Mouse (Mus musculus) stomach, embryonic 16.5 days (tissue): Measurements from ENCODE around the gene Susd6. TPM values are rescaled to one million over a fixed set of nuclear protein-coding genes. Genes with fewer than 3 reads are reported as not detected.
A peak's percentile ranks its signal among the peaks of the same experiment; 100 is the strongest.

Experiments used
- ATAC-seq: fragments of 200-750 bp; cut with Nextera tagmentation; 2 replicates; pipeline ENCODE4 v1.8.0; 2017; ENCODE audit warnings: moderate number of reproducible peaks, moderate TSS enrichment; ENCODE audit not compliant: insufficient read depth, low FRiP score
- H3K27ac ChIP-seq: fragments of 300-500 bp; sonication (generic); 2 replicates; pipeline ENCODE4 v1.5.1; 2014; ENCODE audit warnings: low read length
- H3K27me3 ChIP-seq: fragments of 300-500 bp; sonication (generic); 2 replicates; pipeline ENCODE4 v1.6.1; 2014; ENCODE audit warnings: low read length, control low read depth, mixed read lengths; ENCODE audit not compliant: control insufficient read depth, insufficient read depth
- H3K36me3 ChIP-seq: fragments of 300-500 bp; sonication (generic); 2 replicates; pipeline ENCODE4 v1.6.1; 2014; ENCODE audit warnings: low read length; ENCODE audit not compliant: control insufficient read depth, insufficient read depth
- H3K4me1 ChIP-seq: fragments of 300-500 bp; sonication (generic); 2 replicates; pipeline ENCODE4 v1.6.1; 2014; ENCODE audit warnings: low read length, control low read depth, mixed read lengths; ENCODE audit not compliant: control insufficient read depth, insufficient read depth
- H3K4me2 ChIP-seq: fragments of 300-500 bp; sonication (generic); 2 replicates; pipeline ENCODE4 v1.6.1; 2014; ENCODE audit warnings: low read depth, low read length, mixed read lengths
- H3K4me3 ChIP-seq: fragments of 300-500 bp; sonication (generic); replicated peaks from 2 replicates; pipeline ENCODE4 v1.5.1; 2014; ENCODE audit warnings: mild to moderate bottlenecking, low read length
- H3K9ac ChIP-seq: fragments of 300-500 bp; sonication (generic); 2 replicates; pipeline ENCODE4 v1.6.1; 2014; ENCODE audit warnings: low read length
- H3K9me3 ChIP-seq: fragments of 300-500 bp; sonication (generic); replicated peaks from 2 replicates; pipeline ENCODE4 v1.6.1; 2016; ENCODE audit warnings: low read length, control low read depth; ENCODE audit not compliant: control insufficient read depth
- WGBS: fragments of 180-500 bp; shearing (Covaris S2); extraction: QIAGEN DNeasy Blood & Tissue Kit; methylation state at CpG from one replicate; pipeline ENCODE4 v1.1.7; 2014; 5-methylcytosine and 5-hydroxymethylcytosine counted together
- polyA plus RNA-seq: library from polyadenylated mRNA; unstranded; fragments of >200 nt; fragmentation: Nextera tagmentation; extraction: Ambion mirVana; gene quantifications from 2 replicates; pipeline ENCODE4 v1.2.1, GENCODE M21; 2015

The Susd6 gene
- polyA plus RNA-seq, 1 experiment from 2014 or later = 17.6 TPM

GRCm38 (mm10) chr12:80760396-80760801, 29.9 kb upstream of the Susd6 start, which contains the start of gene Ccdc177:
Ccdc177 (minus strand) TSS chr12:80760687.
- Histone ChIP-seq H3K9me3 (no peaks in the 10 kb centered on the region), H3K4me2 (peak within 1 kb of the TSS; percentile 53), H3K4me3 (peak within 1 kb of the TSS; percentile 37), H3K4me1 (peaks cover 27% of the 10 kb centered on the region), H3K27me3 (peaks cover 56% of the 10 kb centered on the region), H3K36me3 (no peaks in the 10 kb centered on the region), H3K9ac (peak within 1 kb of the TSS; percentile 40; the same call in 1 of the 2 replicates), H3K27ac (no peak within 1 kb of the TSS)
- no peak for ATAC-seq
- WGBS = 2% methylated on average over 24 of the region's 24 CpGs

- Histone ChIP-seq H3K36me3 (no peaks in the 10 kb centered on the region), H3K4me3 (no peak overlapping the region), H3K9me3 (no peaks in the 10 kb centered on the region), H3K4me1 (peaks cover 20% of the 10 kb centered on the region), H3K27ac (no peak overlapping the region), H3K4me2 (no peak overlapping the region), H3K27me3 (peaks cover 32% of the 10 kb centered on the region), H3K9ac (no peak overlapping the region)
- 75% methylated on average over 5 of the region's 5 CpGs for WGBS
- ATAC-seq = no peak
These were observed 27.3 kb upstream of the Susd6 start for GRCm38 (mm10) chr12:80762982-80763381.

- 61% methylated on average over 4 of the region's 4 CpGs for WGBS
- H3K27me3 ChIP-seq = peaks cover 20% of the 10 kb centered on the region
- H3K9ac ChIP-seq = no peak overlapping the region
- ATAC-seq = no peak
- no peaks in the 10 kb centered on the region for H3K36me3 ChIP-seq
- no peak overlapping the region for H3K27ac ChIP-seq
- peaks cover 12% of the 10 kb centered on the region for H3K4me1 ChIP-seq
- H3K9me3 ChIP-seq = no peaks in the 10 kb centered on the region
- H3K4me3 ChIP-seq = no peak overlapping the region
- H3K4me2 ChIP-seq = no peak overlapping the region
These were observed 26.2 kb upstream of the Susd6 start for GRCm38 (mm10) chr12:80764116-80764515.

- Histone ChIP-seq H3K27me3 (no peaks in the 10 kb centered on the region), H3K4me1 (no peaks in the 10 kb centered on the region), H3K36me3 (no peaks in the 10 kb centered on the region), H3K4me3 (no peak overlapping the region), H3K27ac (no peak overlapping the region), H3K4me2 (peak overlapping the region; percentile 23; the same call in 1 of the 2 replicates), H3K9ac (no peak overlapping the region), H3K9me3 (no peaks in the 10 kb centered on the region)
- 19% methylated on average over 11 of the region's 11 CpGs for WGBS
- peak; percentile 66; the same call in 1 of the 2 replicates for ATAC-seq
These were observed 20.6 kb upstream of the Susd6 start for GRCm38 (mm10) chr12:80769697-80770096.

- no peak overlapping the region for H3K9ac ChIP-seq
- no peak for ATAC-seq
- H3K4me3 ChIP-seq = no peak overlapping the region
- H3K9me3 ChIP-seq = no peaks in the 10 kb centered on the region
- no peaks in the 10 kb centered on the region for H3K36me3 ChIP-seq
- H3K4me1 ChIP-seq = peaks cover 4% of the 10 kb centered on the region
- WGBS = 63% methylated on average over 7 of the region's 7 CpGs
- H3K4me2 ChIP-seq = no peak overlapping the region
- no peak overlapping the region for H3K27ac ChIP-seq
- H3K27me3 ChIP-seq = no peaks in the 10 kb centered on the region
These were observed 15.5 kb upstream of the Susd6 start for GRCm38 (mm10) chr12:80774786-80775185.

GRCm38 (mm10) chr12:80776046-80776634, 14.2 kb upstream of the Susd6 start:
- H3K4me2 ChIP-seq = no peak overlapping the region
- WGBS = 61% methylated on average over 4 of the region's 4 CpGs
- H3K27ac ChIP-seq = no peak overlapping the region; the same call in 1 of the 2 replicates
- H3K4me3 ChIP-seq = no peak overlapping the region
- H3K4me1 ChIP-seq = peaks cover 4% of the 10 kb centered on the region
- ATAC-seq = no peak
- no peaks in the 10 kb centered on the region for H3K9me3 ChIP-seq
- H3K9ac ChIP-seq = no peak overlapping the region
- no peaks in the 10 kb centered on the region for H3K36me3 ChIP-seq
- no peaks in the 10 kb centered on the region for H3K27me3 ChIP-seq

- WGBS = 68% methylated on average over 16 of the region's 16 CpGs
- ATAC-seq = peak; percentile 57
- Histone ChIP-seq H3K4me1 (peaks cover 4% of the 10 kb centered on the region), H3K27ac (no peak overlapping the region), H3K27me3 (no peaks in the 10 kb centered on the region), H3K4me2 (no peak overlapping the region), H3K9me3 (no peaks in the 10 kb centered on the region), H3K4me3 (no peak overlapping the region), H3K36me3 (no peaks in the 10 kb centered on the region), H3K9ac (no peak overlapping the region)
These were observed 11.9 kb upstream of the Susd6 start for GRCm38 (mm10) chr12:80778188-80778936.

- Histone ChIP-seq H3K4me3 (no peak overlapping the region), H3K4me1 (peaks cover 4% of the 10 kb centered on the region), H3K9me3 (no peaks in the 10 kb centered on the region), H3K9ac (no peak overlapping the region), H3K27me3 (no peaks in the 10 kb centered on the region), H3K27ac (no peak overlapping the region), H3K36me3 (no peaks in the 10 kb centered on the region), H3K4me2 (no peak overlapping the region)
- ATAC-seq = no peak
- WGBS = 86% methylated on average over 4 of the region's 4 CpGs
These were observed 10.6 kb upstream of the Susd6 start for GRCm38 (mm10) chr12:80779760-80780159.

GRCm38 (mm10) chr12:80782190-80782589, 8.1 kb upstream of the Susd6 start:
- no peak for ATAC-seq
- Histone ChIP-seq H3K9ac (no peak overlapping the region), H3K27ac (no peak overlapping the region), H3K4me1 (0 out of 2 replicates have a peak, but pooled peaks cover 3% of the 10 kb centered on the region), H3K9me3 (no peaks in the 10 kb centered on the region), H3K4me2 (no peak overlapping the region), H3K36me3 (no peaks in the 10 kb centered on the region), H3K4me3 (no peak overlapping the region), H3K27me3 (no peaks in the 10 kb centered on the region)
- 55% methylated on average over 3 of the region's 3 CpGs for WGBS
